Mouse (Mus musculus): ENCODE data around the gene Rps6ka4. TPM values are rescaled to one million over a fixed set of nuclear protein-coding genes. Genes with fewer than 3 reads are reported as not detected.

Rps6ka4 gene
- polyA plus RNA-seq, 1 experiment from 2014 or later = 20.3 TPM

DNA sequence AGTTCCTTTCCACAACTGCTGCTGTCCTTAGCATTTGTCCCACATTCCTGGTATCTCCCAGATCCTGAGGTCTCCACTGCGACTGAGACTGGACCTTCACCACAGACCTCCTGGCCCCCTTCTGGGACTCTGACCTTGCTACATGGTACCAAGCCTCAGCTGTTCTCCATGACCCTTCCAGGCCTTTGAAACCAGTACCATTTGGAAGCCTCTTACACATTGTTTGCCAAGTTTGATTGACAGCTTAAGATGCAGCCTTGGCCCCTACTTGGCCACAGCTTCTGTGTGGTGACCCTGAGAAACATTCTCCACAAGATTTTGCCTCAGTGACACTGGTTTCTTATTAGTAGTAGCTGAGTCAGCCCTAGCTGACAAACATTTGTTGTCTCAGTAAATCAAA lies 1.9 kb upstream of the Rps6ka4 start:
- Histone ChIP-seq H3K27ac (ENCODE audit: low read depth) (no peak overlapping the region), H3K27me3 (replicated peaks; ENCODE audit: control insufficient read depth, insufficient read depth, low read length) (peaks cover 27% of the 10 kb centered on the region), H3K36me3 (ENCODE audit: control insufficient read depth, insufficient read depth, low read length) (peaks cover 10% of the 10 kb centered on the region), H3K4me1 (replicated peaks; ENCODE audit: control insufficient read depth, insufficient read depth, low read length) (peaks cover 13% of the 10 kb centered on the region; the same call in 1 of the 2 replicates), H3K4me3 (ENCODE audit: low read depth, low read length) (no peak overlapping the region), H3K4me2 (ENCODE audit: low read length) (no peak overlapping the region), H3K9ac (ENCODE audit: low read length) (no peak overlapping the region), H3K9me3 (ENCODE audit: control insufficient read depth, low read length) (no peaks in the 10 kb centered on the region)
- DNase-seq (ENCODE audit: low spot score) (no peak), ATAC-seq (replicated peaks; ENCODE audit: low FRiP score, low TSS enrichment, low read depth) (no peak)
- 66% methylated on average over 1 of the region's 1 CpGs for WGBS

DNA sequence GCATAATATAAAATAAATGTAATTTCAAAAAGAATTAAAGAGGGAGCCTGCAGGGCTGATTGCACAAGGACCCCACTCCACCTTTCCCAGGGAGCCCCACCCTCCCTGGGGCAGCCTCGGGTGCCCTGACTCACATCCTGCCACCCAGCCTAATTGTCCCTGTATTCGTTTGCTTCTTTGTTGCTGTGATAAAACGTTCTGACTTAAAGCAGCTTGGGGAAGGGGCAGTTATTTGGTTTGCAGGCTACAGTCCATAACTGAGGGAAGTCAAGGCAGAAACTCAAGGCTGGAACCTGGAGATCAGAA lies 809 bp upstream of the Rps6ka4 start:
- Histone ChIP-seq H3K4me2 (ENCODE audit: low read length) (peak overlapping the region; percentile 98; the same call in 1 of the 2 replicates), H3K4me1 (replicated peaks; ENCODE audit: control insufficient read depth, insufficient read depth, low read length) (peaks cover 13% of the 10 kb centered on the region; the same call in 1 of the 2 replicates), H3K27ac (ENCODE audit: low read depth) (no peak overlapping the region), H3K4me3 (ENCODE audit: low read depth, low read length) (no peak overlapping the region), H3K9me3 (ENCODE audit: control insufficient read depth, low read length) (no peaks in the 10 kb centered on the region), H3K36me3 (ENCODE audit: control insufficient read depth, insufficient read depth, low read length) (peaks cover 20% of the 10 kb centered on the region), H3K9ac (ENCODE audit: low read length) (no peak overlapping the region), H3K27me3 (replicated peaks; ENCODE audit: control insufficient read depth, insufficient read depth, low read length) (peaks cover 16% of the 10 kb centered on the region)
- WGBS = 20% methylated on average over 3 of the region's 3 CpGs
- ATAC-seq (replicated peaks; ENCODE audit: low FRiP score, low TSS enrichment, low read depth) = no peak
- DNase-seq (ENCODE audit: low spot score) = no peak

DNA sequence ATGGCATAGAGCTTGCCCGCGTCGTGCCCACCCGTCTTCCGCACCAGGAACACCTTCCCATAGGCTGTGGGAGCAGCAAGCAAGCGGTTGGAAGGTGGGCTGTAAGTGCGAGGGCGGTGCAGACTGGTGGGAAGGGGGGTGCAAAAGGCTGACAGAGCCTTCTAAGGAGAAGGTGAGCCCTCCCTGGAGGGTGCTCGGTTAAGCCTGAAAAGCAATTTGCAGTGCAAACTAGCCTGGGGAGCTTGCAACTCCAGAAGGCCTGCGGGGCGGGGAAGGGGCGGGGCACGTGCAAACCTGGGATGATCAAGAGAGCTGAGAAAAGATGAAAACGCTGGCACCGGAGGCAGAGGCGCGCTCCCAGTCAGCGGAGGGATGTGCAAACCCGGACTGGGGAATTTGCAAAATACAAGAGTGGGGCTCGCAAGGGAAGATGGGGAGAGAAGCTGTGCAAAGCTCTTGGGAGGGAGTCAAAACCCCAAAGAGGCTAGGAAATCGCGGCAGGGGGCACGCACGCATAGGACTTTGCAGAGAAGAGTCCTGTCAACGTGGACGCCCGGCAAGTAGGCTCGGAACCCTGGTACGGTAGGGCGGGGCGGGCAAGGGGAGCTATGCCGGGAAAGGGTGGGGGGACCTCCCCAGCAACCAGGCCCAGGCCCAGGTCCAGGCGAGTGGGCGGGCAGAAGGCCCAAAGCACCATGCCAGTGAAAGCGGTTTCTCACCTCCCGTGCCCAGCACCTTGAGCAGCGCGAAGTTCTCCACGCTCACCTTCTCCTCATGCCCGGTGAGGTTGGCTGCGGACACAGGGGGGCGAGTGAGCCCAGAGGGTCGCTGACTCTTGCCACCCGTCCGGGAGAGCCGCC lies 591 bp downstream of the Rps6ka4 start:
- peak overlapping the region; percentile 27; the same call in 1 of the 2 replicates for H3K27ac ChIP-seq (ENCODE audit: low read depth)
- WGBS = 2% methylated on average over 46 of the region's 46 CpGs
- H3K4me3 ChIP-seq (ENCODE audit: low read depth, low read length) = peak overlapping the region; percentile 82
- H3K36me3 ChIP-seq (ENCODE audit: control insufficient read depth, insufficient read depth, low read length) = peaks cover 23% of the 10 kb centered on the region
- DNase-seq (ENCODE audit: low spot score) (peak; percentile 81), ATAC-seq (replicated peaks; ENCODE audit: low FRiP score, low TSS enrichment, low read depth) (peak; percentile 35)
- peaks cover 13% of the 10 kb centered on the region; the same call in 1 of the 2 replicates for H3K4me1 ChIP-seq (replicated peaks; ENCODE audit: control insufficient read depth, insufficient read depth, low read length)
- peaks cover 14% of the 10 kb centered on the region for H3K27me3 ChIP-seq (replicated peaks; ENCODE audit: control insufficient read depth, insufficient read depth, low read length)
- H3K9me3 ChIP-seq (ENCODE audit: control insufficient read depth, low read length) = no peaks in the 10 kb centered on the region
- peak overlapping the region; percentile 61 for H3K9ac ChIP-seq (ENCODE audit: low read length)
- H3K4me2 ChIP-seq (ENCODE audit: low read length) = peak overlapping the region; percentile 98

DNA sequence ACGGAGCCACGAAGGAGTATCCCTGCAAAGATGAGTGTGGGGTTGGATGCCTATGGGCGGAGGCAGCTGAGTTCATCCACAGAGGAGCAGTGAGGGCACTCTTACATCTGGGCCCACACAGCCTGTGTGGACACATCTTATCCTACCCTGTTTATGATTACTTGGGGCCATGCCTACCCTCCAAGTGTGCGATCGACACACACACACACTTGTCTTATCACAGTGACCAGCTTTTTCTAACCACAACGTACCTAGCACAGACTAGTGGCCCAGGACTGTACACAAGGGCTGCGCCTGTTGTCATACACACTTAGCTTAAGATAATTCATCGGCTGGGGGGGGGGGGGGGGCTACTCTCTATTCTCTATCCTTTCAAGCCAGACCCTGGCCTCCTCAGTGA lies 8.1 kb downstream of the Rps6ka4 start:
- H3K27me3 ChIP-seq (replicated peaks; ENCODE audit: control insufficient read depth, insufficient read depth, low read length) = peaks cover 45% of the 10 kb centered on the region
- H3K4me1 ChIP-seq (replicated peaks; ENCODE audit: control insufficient read depth, insufficient read depth, low read length) = no peaks in the 10 kb centered on the region
- H3K4me3 ChIP-seq (ENCODE audit: low read depth, low read length) = no peak overlapping the region
- H3K27ac ChIP-seq (ENCODE audit: low read depth) = no peak overlapping the region
- ATAC-seq (replicated peaks; ENCODE audit: low FRiP score, low TSS enrichment, low read depth) = no peak
- H3K9ac ChIP-seq (ENCODE audit: low read length) = no peak overlapping the region
- peaks cover 43% of the 10 kb centered on the region for H3K36me3 ChIP-seq (ENCODE audit: control insufficient read depth, insufficient read depth, low read length)
- 88% methylated on average over 8 of the region's 8 CpGs for WGBS
- H3K9me3 ChIP-seq (ENCODE audit: control insufficient read depth, low read length) = peaks cover 4% of the 10 kb centered on the region; the same call in 1 of the 2 replicates
- no peak overlapping the region for H3K4me2 ChIP-seq (ENCODE audit: low read length)
- DNase-seq (ENCODE audit: low spot score) = no peak

DNA sequence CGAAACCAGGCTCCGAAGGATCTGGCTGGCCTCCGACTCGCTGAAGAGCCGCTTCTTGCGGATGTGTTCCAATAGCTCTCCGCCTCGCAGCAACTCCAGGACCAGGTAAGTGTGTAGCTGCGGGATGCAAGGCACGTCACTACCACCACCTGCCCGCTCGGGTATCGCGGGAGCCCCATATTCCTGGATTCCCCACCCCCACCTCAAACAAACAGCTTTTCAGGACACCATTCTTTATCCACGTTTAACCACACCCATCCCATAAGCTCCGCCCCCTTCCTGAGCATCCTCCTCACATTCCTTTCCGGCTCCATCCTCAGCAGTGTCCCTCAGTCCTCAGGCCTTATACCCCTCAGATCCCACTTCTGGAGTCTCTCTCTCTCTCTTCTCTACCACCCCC lies 9.1 kb downstream of the Rps6ka4 start:
- H3K27ac ChIP-seq (ENCODE audit: low read depth) = no peak overlapping the region
- DNase-seq (ENCODE audit: low spot score) = no peak
- H3K9ac ChIP-seq (ENCODE audit: low read length) = no peak overlapping the region
- no peak for ATAC-seq (replicated peaks; ENCODE audit: low FRiP score, low TSS enrichment, low read depth)
- H3K4me3 ChIP-seq (ENCODE audit: low read depth, low read length) = 0 out of 2 replicates have a peak overlapping the region, but pooled peaks have one; percentile 1
- WGBS = 26% methylated on average over 17 of the region's 17 CpGs
- peak overlapping the region; percentile 29 for H3K4me2 ChIP-seq (ENCODE audit: low read length)
- H3K9me3 ChIP-seq (ENCODE audit: control insufficient read depth, low read length) = peaks cover 4% of the 10 kb centered on the region; the same call in 1 of the 2 replicates
- peaks cover 45% of the 10 kb centered on the region for H3K27me3 ChIP-seq (replicated peaks; ENCODE audit: control insufficient read depth, insufficient read depth, low read length)
- H3K36me3 ChIP-seq (ENCODE audit: control insufficient read depth, insufficient read depth, low read length) = peaks cover 33% of the 10 kb centered on the region
- no peaks in the 10 kb centered on the region for H3K4me1 ChIP-seq (replicated peaks; ENCODE audit: control insufficient read depth, insufficient read depth, low read length)

DNA sequence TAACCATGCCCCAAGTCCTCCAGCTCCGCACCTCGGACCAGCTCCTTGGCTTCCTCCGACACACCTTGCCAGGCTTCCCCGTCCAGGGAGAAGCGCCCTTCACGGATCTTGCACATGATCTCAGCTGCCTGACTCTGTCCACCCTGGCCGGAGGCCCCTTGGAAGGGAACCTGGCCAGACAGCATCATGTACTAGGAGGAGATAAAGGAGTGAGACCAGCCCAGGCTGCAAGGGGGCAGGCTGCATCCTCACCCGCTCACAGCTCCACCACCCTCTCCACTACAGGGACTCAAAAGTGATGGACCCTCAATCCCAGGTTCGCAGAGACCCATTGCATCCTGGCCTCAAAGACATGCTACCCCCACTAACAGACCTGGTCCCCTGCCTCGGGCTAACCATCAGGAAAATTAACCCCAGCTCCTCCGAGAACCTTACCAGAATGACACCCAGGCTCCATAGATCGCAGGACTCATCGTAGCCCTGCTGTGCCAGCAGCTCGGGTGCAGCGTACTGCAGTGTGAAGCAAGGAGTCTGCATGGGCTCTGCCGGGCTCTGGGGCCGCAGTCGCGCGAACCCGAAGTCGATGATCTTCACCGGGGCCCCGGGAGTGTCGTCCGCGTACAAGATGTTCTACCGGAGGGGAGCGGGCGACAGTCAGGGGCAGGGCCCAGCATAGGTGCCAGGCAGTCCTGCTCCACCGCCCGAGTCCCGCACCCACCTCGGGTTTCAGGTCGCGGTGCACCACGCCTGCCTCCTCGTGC lies 9.7 kb downstream of the Rps6ka4 start:
- H3K4me3 ChIP-seq (ENCODE audit: low read depth, low read length) = 0 out of 2 replicates have a peak overlapping the region, but pooled peaks have one; percentile 1
- no peak overlapping the region for H3K9ac ChIP-seq (ENCODE audit: low read length)
- H3K27ac ChIP-seq (ENCODE audit: low read depth) = no peak overlapping the region
- peaks cover 4% of the 10 kb centered on the region; the same call in 1 of the 2 replicates for H3K9me3 ChIP-seq (ENCODE audit: control insufficient read depth, low read length)
- no peaks in the 10 kb centered on the region for H3K4me1 ChIP-seq (replicated peaks; ENCODE audit: control insufficient read depth, insufficient read depth, low read length)
- DNase-seq (ENCODE audit: low spot score) (no peak), ATAC-seq (replicated peaks; ENCODE audit: low FRiP score, low TSS enrichment, low read depth) (no peak; the same call in 1 of the 2 replicates)
- H3K27me3 ChIP-seq (replicated peaks; ENCODE audit: control insufficient read depth, insufficient read depth, low read length) = peaks cover 45% of the 10 kb centered on the region
- peak overlapping the region; percentile 29 for H3K4me2 ChIP-seq (ENCODE audit: low read length)
- H3K36me3 ChIP-seq (ENCODE audit: control insufficient read depth, insufficient read depth, low read length) = peaks cover 33% of the 10 kb centered on the region
- 22% methylated on average over 38 of the region's 38 CpGs for WGBS

DNA sequence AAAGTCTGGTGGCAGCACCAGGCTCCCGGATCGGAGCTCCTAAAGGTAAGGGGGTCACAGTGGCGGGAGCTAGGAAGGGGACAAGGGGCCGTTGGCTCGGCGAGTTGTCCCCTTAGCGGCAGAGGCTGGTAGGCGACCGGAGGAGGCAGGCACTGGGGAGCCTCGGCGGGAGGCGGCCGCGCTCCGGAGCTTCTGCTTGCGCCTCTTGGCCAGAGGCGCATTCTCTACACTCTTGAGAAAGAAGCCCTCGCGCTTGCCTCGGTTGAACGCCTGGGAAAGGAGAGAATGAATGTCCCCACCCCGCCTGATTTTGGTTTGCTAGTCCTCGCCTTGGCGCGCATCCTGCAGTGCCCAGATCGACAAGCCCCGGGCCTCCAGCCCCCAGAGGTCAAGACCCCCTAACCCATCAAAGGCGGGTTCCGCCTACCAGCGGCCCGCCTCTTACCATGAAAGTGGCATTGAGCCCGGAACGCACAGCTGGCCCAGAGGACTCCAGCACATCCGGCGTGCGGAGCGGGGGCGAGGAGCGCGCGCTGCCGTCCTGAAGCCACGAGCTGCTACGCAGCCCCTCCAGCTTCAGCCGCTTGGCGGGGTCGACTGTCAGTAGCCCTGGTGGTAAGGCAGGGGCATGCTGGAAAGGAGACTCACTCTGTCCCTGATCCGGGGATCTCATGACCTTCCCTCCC lies 10.4 kb downstream of the Rps6ka4 start:
- Histone ChIP-seq H3K36me3 (ENCODE audit: control insufficient read depth, insufficient read depth, low read length) (peaks cover 32% of the 10 kb centered on the region), H3K4me2 (ENCODE audit: low read length) (peak overlapping the region; percentile 23), H3K27ac (ENCODE audit: low read depth) (no peak overlapping the region), H3K9me3 (ENCODE audit: control insufficient read depth, low read length) (peaks cover 4% of the 10 kb centered on the region; the same call in 1 of the 2 replicates), H3K27me3 (replicated peaks; ENCODE audit: control insufficient read depth, insufficient read depth, low read length) (peaks cover 45% of the 10 kb centered on the region), H3K4me3 (ENCODE audit: low read depth, low read length) (no peak overlapping the region), H3K9ac (ENCODE audit: low read length) (no peak overlapping the region), H3K4me1 (replicated peaks; ENCODE audit: control insufficient read depth, insufficient read depth, low read length) (no peaks in the 10 kb centered on the region)
- 9% methylated on average over 48 of the region's 48 CpGs for WGBS
- ATAC-seq (replicated peaks; ENCODE audit: low FRiP score, low TSS enrichment, low read depth) (no peak), DNase-seq (ENCODE audit: low spot score) (peak; percentile 75)

DNA sequence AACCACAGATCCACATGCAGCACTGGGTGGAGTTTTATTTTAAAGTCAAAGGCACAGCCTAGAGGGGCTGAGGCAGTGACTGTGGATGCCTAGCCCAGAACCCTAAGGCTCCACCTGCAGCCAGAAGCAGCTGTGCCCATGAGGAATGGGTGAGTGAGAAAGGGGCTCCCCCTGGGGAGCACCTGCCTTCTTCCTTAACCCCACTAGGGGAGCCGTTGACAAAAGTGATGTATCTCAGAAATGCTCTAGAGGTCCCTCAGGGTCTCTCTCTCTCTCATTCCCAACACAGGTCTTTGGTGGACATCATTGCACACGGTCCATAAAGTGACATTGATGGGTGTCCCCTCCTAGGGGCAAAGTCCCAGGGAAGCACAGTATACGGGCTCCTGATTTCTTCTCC lies 11.4 kb downstream of the Rps6ka4 start:
- no peak overlapping the region for H3K4me3 ChIP-seq (ENCODE audit: low read depth, low read length)
- H3K9ac ChIP-seq (ENCODE audit: low read length) = no peak overlapping the region
- no peak overlapping the region for H3K27ac ChIP-seq (ENCODE audit: low read depth)
- no peak overlapping the region for H3K4me2 ChIP-seq (ENCODE audit: low read length)
- no peak for DNase-seq (ENCODE audit: low spot score)
- peaks cover 4% of the 10 kb centered on the region; the same call in 1 of the 2 replicates for H3K9me3 ChIP-seq (ENCODE audit: control insufficient read depth, low read length)
- no peak for ATAC-seq (replicated peaks; ENCODE audit: low FRiP score, low TSS enrichment, low read depth)
- H3K36me3 ChIP-seq (ENCODE audit: control insufficient read depth, insufficient read depth, low read length) = peaks cover 22% of the 10 kb centered on the region
- 39% methylated on average over 3 of the region's 3 CpGs for WGBS
- H3K27me3 ChIP-seq (replicated peaks; ENCODE audit: control insufficient read depth, insufficient read depth, low read length) = peaks cover 45% of the 10 kb centered on the region
- no peaks in the 10 kb centered on the region for H3K4me1 ChIP-seq (replicated peaks; ENCODE audit: control insufficient read depth, insufficient read depth, low read length)

All from intestine, embryonic 14.5 days (tissue).